Mouse (Mus musculus): ENCODE data around the gene Mdm4. TPM values are rescaled to one million over a fixed set of nuclear protein-coding genes. Genes with fewer than 3 reads are reported as not detected.

Gene Mdm4
- polyA plus RNA-seq, 1 experiment from 2014 or later, result 47.6 TPM

DNA sequence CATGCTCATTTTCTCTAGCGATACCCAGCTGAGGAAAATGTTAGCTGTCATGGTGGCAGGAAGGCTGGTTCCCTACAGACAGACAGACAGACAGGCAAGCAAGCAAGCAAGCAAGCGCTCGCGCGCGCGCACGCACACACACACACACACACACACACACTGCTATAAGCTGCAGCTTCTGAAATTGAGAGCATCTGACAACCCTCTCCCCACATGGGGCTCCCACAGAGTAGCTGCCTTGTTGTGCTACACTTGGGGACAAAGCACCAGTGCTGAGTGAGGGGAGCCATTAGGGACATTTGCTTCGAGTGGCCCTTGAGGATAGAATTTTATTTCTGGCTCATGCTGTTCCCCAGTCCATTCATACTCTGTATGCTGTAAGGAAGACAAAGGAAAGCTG, 108.1 kb downstream of the Mdm4 start:
- 0 out of 2 replicates have a peak, but pooled peaks have one; percentile 41 for ATAC-seq (ENCODE audit: low FRiP score)

DNA sequence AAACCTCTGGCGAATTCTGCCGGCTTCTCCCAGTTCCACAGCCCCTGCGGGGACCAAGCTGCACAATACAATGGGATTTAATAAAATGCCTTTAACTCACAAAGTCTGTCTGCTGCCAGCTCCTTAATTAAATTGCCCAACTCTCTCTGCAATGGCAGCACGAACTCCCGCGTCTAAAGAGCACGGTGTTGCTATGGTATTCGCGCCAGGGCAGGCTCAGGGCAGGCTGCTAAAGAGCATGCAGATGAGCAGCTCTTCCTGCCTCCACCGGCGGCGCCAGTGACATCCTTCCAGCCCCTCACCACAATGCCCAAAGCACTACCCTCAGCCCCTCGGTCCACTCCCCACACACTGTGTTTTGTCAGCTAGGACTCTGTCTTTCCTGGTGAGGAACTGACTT, 109.3 kb downstream of the Mdm4 start:
- H3K4me3 ChIP-seq, result no peak overlapping the region
- H3K4me1 ChIP-seq, result peaks cover 46% of the 10 kb centered on the region
- peak; percentile 42 for ATAC-seq (ENCODE audit: low FRiP score)
- H3K36me3 ChIP-seq, result no peaks in the 10 kb centered on the region
- H3K27me3 ChIP-seq, result peaks cover 11% of the 10 kb centered on the region
- 3% methylated on average over 13 of the region's 13 CpGs for WGBS
- no peaks in the 10 kb centered on the region for H3K9me3 ChIP-seq (replicated peaks)
- H3K27ac ChIP-seq, result peak overlapping the region; percentile 77
- peak overlapping the region; percentile 22; the same call in 1 of the 2 replicates for H3K4me2 ChIP-seq (replicated peaks)
- H3K9ac ChIP-seq, result no peak overlapping the region

More for the DNA sequence above, 108.1 kb downstream of the Mdm4 start:
- H3K27ac ChIP-seq, result peak overlapping the region; percentile 49; the same call in 1 of the 2 replicates
- H3K27me3 ChIP-seq, result peaks cover 11% of the 10 kb centered on the region
- no peak overlapping the region for H3K9ac ChIP-seq
- no peak overlapping the region for H3K4me2 ChIP-seq (replicated peaks)
- H3K36me3 ChIP-seq, result no peaks in the 10 kb centered on the region
- WGBS, result 75% methylated on average over 9 of the region's 9 CpGs
- no peak overlapping the region for H3K4me3 ChIP-seq
- peaks cover 38% of the 10 kb centered on the region for H3K4me1 ChIP-seq
- H3K9me3 ChIP-seq (replicated peaks), result no peaks in the 10 kb centered on the region

DNA sequence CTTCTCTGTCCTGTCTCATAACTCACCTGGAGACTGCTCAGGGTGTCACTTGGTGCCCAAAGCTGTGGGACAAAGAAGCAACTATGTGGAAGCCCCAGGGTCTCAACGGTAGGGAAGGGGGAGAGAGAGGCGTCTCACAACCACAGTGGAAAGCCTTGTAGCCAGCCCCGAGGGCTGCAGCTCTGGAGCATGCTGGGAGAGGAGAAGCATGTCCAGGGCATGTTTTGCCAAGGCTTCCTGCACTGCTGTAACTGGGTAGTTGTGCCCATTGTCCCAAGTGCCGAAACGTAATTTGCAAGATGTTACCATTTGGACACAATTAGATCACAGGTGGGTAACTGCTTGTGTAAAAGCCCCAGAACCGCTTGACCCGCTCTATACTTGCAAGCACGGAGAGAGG, 111.1 kb downstream of the Mdm4 start:
- Histone ChIP-seq H3K36me3 (no peaks in the 10 kb centered on the region), H3K4me1 (peaks cover 51% of the 10 kb centered on the region), H3K9me3 (replicated peaks) (no peaks in the 10 kb centered on the region), H3K4me2 (replicated peaks) (no peak overlapping the region), H3K27ac (no peak overlapping the region), H3K27me3 (peaks cover 11% of the 10 kb centered on the region), H3K4me3 (no peak overlapping the region), H3K9ac (no peak overlapping the region)
- no peak for ATAC-seq (ENCODE audit: low FRiP score)
- 82% methylated on average over 8 of the region's 8 CpGs for WGBS

DNA sequence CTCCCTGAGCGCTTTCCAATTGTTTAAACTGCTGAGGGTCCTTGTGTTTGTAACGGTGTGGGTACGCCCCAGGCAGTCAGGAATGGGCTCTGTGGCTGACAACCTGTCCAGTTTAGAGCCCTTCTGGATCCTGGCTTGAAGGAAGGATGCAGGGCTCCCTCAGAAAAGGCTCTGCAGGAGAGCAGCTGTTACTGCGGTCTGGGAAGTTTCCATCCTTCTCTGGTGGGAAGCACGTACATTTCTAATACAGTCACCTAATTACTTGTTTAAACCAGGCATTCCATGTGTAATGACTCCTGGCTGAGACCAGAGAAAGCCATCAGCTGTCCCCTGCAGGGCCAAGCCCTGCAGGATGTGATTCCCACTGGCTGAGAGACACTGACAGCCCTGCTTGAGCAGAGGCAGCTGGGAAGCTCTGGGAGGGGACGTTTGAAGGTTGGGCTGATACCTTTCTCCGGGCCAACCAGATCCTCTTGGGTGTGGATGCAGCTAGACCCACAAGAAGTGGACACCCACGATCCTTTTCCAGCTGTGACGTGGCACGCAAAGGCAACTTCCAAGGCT, 112.2 kb downstream of the Mdm4 start:
- H3K9ac ChIP-seq, result peak overlapping the region; percentile 8; the same call in 1 of the 2 replicates
- H3K27ac ChIP-seq, result peak overlapping the region; percentile 9
- H3K27me3 ChIP-seq, result peaks cover 11% of the 10 kb centered on the region
- ATAC-seq (ENCODE audit: low FRiP score), result no peak; the same call in 1 of the 2 replicates
- H3K4me1 ChIP-seq, result peaks cover 53% of the 10 kb centered on the region
- WGBS, result 17% methylated on average over 10 of the region's 10 CpGs
- H3K4me3 ChIP-seq, result no peak overlapping the region
- H3K9me3 ChIP-seq (replicated peaks), result no peaks in the 10 kb centered on the region
- H3K36me3 ChIP-seq, result no peaks in the 10 kb centered on the region
- H3K4me2 ChIP-seq (replicated peaks), result no peak overlapping the region

DNA sequence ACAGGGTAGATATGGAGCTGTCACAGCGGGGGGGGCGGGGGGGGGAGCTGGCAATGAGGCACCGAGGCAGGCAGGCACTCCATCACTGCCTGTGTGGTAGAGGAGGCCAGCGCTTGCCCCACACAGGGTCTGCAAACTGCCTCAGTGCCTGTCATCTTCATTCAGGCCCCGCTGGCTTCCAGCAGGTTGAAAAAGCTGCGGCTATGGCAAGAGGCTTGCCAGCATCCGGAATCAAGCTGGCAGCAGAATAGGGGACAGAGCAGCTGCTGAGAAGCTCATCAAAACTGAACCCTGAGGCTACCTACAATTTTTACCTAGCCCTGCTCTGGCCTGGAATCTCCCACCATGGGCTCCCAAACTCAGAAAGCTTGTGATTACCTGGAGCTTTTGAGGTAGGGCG, 112.8 kb downstream of the Mdm4 start:
- Histone ChIP-seq H3K4me2 (replicated peaks) (no peak overlapping the region), H3K27ac (peak overlapping the region; percentile 9; the same call in 1 of the 2 replicates), H3K36me3 (no peaks in the 10 kb centered on the region), H3K4me1 (peaks cover 54% of the 10 kb centered on the region), H3K27me3 (peaks cover 11% of the 10 kb centered on the region), H3K9me3 (replicated peaks) (no peaks in the 10 kb centered on the region), H3K9ac (no peak overlapping the region), H3K4me3 (no peak overlapping the region)
- WGBS, result 6% methylated on average over 8 of the region's 8 CpGs
- ATAC-seq (ENCODE audit: low FRiP score), result 0 out of 2 replicates have a peak, but pooled peaks have one; percentile 18

DNA sequence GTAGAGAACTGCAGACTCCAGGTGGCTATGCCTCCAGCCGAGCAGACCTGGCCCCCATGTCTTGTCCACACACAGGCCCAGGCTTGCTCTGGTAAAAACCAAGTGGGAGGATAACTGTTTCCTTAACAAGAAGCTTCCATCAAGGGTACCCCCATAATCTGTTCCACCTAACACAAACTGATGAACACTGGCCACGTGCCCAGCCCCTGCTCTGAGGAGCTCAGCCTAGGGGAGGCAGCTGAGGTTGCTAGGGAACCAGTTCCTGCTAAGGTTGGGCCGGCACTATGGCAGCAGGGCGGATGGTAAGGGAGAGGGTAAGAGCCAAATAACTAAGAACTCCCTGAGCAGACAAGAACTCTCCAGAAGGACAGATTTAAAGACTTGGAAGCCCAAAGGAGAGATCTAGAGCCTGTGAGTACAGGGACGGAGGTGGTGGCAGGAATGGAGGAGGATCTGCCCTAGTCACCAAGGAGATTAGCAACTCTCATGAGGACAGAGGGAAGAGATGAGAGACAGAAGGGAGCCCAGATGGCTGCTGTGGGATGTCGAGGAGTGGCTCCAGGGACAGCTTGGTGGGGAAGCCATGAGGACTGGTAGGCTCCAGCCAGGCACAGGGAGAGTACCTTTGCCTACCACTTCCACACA, 114.4 kb downstream of the Mdm4 start:
- no peaks in the 10 kb centered on the region for H3K9me3 ChIP-seq (replicated peaks)
- H3K4me2 ChIP-seq (replicated peaks), result no peak overlapping the region
- 49% methylated on average over 6 of the region's 6 CpGs for WGBS
- H3K36me3 ChIP-seq, result no peaks in the 10 kb centered on the region
- H3K4me1 ChIP-seq, result peaks cover 45% of the 10 kb centered on the region
- no peak overlapping the region for H3K9ac ChIP-seq
- ATAC-seq (ENCODE audit: low FRiP score), result no peak
- peaks cover 11% of the 10 kb centered on the region for H3K27me3 ChIP-seq
- H3K27ac ChIP-seq, result no peak overlapping the region
- no peak overlapping the region for H3K4me3 ChIP-seq

DNA sequence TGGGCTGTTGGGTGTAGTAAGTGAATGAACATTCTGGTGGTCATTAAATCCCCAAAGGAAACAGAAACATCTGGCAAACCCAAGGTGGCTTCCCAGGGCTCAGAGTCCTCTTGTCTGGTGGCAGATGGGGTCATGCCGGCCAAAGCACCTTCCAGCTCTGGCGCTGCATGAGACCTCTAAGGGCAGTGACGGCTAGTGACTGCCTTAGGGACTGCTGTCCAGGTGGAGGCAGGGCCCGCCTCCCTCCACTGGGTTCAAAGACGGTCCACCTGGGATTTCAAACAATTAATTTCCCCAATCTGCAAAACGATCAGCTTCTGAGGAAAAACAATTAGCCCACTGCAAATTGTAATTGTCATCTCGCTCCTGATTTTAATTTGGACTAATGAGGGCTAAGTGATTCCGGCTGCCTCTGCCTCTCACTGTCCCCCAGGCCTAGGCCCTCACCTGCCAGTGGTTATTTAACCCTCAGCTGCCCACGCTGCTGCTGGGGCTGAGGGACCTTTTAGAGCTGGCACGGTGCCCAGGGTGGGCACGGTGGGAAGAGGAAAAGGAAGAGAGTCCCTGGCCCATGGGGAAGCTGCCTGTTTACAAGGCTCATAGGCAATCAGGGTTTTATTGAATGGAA, 119.8 kb downstream of the Mdm4 start:
- Histone ChIP-seq H3K9ac (no peak overlapping the region; the same call in 1 of the 2 replicates), H3K27me3 (no peaks in the 10 kb centered on the region), H3K4me3 (no peak overlapping the region), H3K4me1 (peaks cover 22% of the 10 kb centered on the region), H3K27ac (peak overlapping the region; percentile 48), H3K36me3 (no peaks in the 10 kb centered on the region), H3K4me2 (replicated peaks) (no peak overlapping the region), H3K9me3 (replicated peaks) (no peaks in the 10 kb centered on the region)
- 45% methylated on average over 11 of the region's 11 CpGs for WGBS
- ATAC-seq (ENCODE audit: low FRiP score), result peak; percentile 69

DNA sequence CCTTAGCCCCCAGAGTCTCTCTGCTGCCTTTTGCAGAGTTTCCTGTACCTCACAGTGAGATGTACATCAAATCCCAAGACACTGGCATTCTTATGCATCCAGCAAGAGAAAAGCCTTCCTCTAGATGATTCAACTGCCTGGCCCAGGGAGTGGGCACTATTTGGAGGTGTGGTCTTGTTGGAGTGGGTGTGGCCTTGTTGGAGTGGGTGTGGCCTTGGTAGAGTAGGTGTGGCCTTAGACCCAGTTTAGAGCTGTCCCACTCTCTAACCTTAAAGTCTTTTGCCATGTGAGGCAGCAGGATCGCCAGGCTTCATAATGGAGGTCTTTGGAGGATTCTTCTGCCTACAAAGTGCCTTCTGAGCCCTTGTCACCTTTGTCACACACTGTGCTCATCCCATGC, 120.4 kb downstream of the Mdm4 start:
- H3K27ac ChIP-seq, result no peak overlapping the region
- no peak overlapping the region for H3K4me3 ChIP-seq
- H3K36me3 ChIP-seq, result no peaks in the 10 kb centered on the region
- no peak overlapping the region for H3K4me2 ChIP-seq (replicated peaks)
- H3K27me3 ChIP-seq, result no peaks in the 10 kb centered on the region
- 86% methylated on average over 1 of the region's 1 CpGs for WGBS
- H3K9me3 ChIP-seq (replicated peaks), result no peaks in the 10 kb centered on the region
- ATAC-seq (ENCODE audit: low FRiP score), result 0 out of 2 replicates have a peak, but pooled peaks have one; percentile 16
- H3K9ac ChIP-seq, result no peak overlapping the region
- H3K4me1 ChIP-seq, result peaks cover 22% of the 10 kb centered on the region

Small RNA genes within 50 kb of the gene (microRNA-seq; reads per million reads assigned to microRNA genes)
- not detected for gene Gm44300

Other genes starting within 250 kb of the Mdm4 start
- gene Lrrn2, start 150.3 kb downstream of the Mdm4 start, polyA plus RNA-seq (2016; fragmentation: Nextera tagmentation; extraction: Ambion mirVana), result 17.0 and 18.8 TPM in 2 replicates
- gene Pik3c2b, start 15.1 kb upstream of the Mdm4 start, polyA plus RNA-seq (2016; fragmentation: Nextera tagmentation; extraction: Ambion mirVana), result 17.0 and 19.8 TPM in 2 replicates
- 49.1 and 53.4 TPM in 2 replicates for gene Ppp1r15b, start 100.6 kb upstream of the Mdm4 start, polyA plus RNA-seq (2016; fragmentation: Nextera tagmentation; extraction: Ambion mirVana)
- gene Plekha6, start 133.6 kb upstream of the Mdm4 start, polyA plus RNA-seq (2016; fragmentation: Nextera tagmentation; extraction: Ambion mirVana), result 25.8 and 29.1 TPM in 2 replicates

All from hindbrain, embryonic 12.5 days (tissue).